Mouse (Mus musculus) ovary, postnatal 14 days (tissue): ENCODE results near the gene Aamp.

Source experiments
- DNase-seq: peaks from one replicate; pipeline ENCODE4 v3.0.0; 2022; ENCODE audit warnings: low spot score

Gene Aamp

DNA sequence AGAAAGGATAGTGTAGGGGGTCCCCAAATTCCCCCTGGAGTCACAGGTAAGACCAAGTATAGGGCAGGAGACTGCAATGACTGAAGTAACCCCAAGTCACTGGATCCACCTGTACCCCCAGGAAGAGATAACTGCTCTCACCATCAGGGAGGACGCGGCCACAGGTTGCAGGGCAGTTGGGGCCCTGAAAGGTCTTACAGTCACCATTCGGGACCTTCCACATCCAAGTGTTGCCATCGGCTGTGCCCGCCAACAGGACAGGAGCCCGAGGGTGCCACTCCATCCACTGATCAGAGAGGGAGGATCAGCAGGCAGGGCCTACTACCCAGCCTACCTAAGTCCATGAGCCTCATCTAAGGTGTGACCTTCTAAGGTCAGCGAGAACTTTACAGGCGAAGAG, 2.7 kb downstream of the Aamp start:
- DNase-seq, result no peak

DNA sequence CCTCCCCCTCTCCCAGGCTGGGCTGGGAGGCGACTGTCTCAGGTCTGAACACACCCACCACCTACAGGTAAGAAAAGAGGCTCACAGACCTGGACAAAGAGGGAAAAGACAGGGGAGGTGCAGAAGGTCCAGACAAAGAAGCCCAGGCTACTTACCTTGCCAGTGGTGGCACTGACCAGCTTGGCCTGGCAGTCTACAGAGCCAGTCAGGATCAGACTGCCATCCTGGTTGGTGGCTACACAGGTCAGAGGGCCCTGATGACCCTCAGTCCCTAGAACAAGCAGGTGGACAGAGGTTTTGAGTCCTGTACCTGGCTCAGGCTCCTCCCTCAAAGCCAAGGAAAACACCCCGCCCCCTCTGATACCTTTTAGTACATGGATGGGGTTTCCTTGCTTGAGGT, 3.2 kb downstream of the Aamp start:
- no peak for DNase-seq

DNA sequence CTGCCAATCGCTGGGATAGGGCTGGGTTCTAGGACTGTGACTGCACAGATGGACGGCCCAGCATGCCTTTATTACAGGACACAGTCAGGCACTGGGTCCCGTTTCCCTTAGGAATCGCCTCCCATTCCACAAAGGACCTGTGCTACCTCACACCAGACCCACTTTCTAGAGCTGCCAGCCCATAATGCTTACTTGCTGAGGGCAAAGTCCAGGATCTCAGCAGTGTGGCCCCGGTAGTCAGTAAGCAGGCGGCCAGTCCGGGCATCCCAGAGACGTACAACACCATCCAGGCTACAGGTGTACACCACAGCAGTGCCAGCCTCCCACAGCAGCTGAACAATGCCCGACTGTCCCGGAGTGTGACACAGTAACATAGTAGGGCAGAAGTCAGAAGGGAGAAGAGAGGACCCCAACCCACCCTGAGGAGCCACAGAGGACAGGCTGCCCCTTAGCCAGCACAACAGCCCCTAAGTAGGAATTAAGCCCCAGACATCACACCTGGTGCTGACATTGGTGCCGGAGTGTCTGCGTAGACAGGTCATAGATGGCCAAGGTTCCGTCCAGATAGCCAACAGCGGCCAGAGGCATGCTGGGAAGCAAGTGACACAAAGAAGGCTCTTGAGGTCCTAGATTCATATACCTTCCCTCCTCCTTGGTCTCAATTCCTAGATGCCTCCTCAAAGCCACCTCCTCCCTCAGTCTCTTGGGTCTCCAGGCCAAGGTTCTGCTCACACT, 3.8 kb downstream of the Aamp start:
- no peak for DNase-seq

DNA sequence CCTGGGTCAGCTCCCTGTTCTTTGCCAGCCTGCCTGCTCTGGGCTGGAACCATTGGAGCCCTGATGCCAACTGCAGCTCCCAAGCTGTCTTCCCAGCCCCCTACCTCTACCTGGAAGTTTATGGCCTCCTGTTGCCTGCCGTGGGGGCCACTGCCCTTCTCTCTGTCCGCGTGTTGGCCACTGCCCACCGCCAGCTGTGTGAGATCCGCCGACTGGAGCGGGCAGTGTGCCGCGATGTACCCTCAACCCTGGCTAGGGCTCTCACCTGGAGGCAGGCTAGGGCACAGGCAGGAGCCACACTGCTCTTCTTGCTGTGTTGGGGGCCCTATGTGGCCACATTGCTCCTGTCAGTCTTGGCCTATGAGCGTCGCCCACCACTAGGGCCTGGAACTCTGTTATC, 5.5 kb downstream of the Aamp start:
- no peak for DNase-seq

DNA sequence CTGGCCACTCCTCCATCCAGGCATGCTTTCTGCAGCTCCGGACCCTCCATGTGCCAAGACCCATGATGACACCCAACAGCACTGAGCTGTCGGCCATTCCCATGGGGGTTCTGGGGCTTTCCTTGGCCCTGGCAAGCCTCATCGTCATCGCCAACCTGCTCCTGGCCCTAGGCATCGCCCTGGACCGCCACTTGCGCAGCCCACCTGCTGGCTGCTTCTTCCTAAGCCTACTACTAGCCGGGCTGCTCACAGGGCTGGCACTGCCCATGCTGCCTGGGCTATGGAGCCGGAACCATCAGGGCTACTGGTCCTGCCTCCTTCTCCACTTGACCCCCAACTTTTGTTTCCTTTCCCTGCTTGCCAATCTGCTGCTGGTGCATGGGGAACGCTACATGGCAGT, 6.0 kb downstream of the Aamp start, which contains the start of gene Gpbar1:
Gene Gpbar1 (plus strand): TSS at position 13 of the 400 bp plus-strand sequence.
- DNase-seq, result no peak

DNA sequence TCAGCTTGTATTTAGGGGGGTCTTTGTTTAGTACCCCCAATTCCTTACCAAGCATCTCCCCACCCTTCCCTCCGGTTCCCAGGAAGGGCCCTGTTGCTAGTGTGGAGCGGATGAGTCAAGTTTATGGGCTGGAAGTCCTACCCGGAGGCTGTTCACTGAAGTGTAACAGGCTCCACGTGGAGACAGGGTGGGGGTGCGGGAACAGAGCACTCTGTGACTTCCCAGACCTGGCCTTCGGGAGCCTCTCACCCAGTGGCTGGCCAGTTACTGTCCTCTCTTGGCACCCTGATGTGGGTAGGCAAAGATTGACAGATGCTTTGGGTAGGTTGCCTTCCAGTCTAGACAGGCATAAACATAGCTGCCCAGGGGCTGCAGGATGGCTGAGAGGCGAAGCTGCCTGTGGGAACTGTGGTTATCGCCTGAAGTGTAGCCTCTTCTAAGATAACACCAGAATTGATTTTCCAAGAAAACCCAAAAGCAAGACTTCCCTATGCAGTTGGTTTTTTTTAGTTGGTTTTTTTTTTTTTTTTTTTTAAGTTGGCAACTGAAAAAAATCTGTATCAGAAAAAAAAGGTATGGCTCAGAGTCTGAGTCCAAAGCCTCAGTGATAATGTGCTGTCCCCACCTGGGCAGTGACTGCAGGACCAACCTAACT, 6.5 kb downstream of the Aamp start:
- no peak for DNase-seq

DNA sequence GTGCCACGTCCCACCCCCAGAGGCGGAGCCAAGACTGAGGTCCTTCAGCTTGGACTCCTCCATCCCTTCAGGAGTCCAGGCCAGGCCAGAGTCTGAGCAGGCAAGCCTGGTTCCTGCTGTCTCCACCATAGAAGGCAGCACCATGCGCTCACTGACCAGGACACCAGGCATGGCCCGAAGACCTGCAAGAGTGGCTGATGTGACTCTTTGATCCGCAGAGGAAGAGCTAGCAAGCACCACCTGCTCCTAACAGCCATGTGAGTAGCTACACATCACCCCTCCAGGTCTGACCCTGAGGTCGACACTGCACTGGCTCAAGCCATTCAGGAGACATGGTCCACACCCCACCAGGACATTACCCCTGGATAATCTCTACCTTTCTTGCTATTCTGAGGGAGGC, 7.5 kb downstream of the Aamp start:
- no peak for DNase-seq

DNA sequence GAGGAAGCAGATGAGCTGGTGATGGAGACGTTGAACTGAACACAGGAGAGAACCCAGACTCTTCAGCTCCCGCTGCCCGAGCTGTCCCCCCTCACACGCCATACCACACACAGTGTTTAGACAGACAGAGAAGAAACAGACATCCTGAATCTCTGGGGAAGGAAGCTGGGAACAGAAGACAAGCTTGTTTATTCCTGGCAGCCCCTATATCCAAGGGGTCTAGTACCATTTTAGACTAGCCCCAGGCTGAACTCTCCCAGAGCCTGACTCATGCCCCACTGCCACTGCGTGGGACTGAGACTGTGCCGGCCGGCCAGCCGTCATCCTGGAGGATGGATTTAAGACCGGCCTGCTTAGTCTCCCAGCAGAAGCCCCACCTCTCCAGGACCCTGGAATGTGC, 9.5 kb downstream of the Aamp start:
- DNase-seq, result no peak

DNA sequence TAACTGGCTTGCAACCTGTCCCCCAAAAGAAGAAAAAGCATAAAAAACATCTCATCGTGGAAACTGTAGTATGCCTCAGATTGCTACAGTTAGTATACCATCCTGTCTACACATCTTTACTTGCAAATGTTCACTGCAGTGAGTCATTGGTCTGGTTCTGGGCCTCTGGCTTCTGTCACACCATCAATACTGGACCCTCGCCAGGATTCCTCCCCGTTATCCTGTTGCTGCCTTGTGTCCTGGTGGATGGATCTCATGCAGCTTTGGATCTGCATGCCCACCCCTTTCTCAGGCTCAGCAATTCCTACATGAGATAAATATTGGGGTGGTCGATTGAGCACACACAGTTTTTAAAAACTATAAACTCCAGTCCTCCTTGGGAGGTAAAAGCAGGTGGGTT, 12.9 kb downstream of the Aamp start:
- DNase-seq, result no peak

DNA sequence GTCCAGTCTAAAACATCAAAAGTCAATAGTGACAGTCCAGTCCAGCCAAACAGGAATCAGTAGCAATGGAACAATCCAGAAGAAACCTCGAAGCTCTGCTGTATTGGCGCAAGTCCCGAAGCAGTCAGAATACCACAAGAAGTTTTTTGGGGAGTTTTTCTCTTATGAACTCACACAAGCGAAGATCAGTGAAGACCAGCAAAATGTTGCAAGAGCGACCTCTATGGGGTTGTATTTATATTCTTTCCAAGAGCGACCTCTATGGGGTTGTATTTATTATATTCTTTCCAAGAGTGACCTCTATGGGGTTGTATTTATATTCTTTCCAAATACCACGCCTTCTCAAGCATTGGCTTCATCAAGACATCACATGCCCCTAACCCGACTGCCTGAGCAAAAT, 15.8 kb downstream of the Aamp start:
- no peak for DNase-seq

DNA sequence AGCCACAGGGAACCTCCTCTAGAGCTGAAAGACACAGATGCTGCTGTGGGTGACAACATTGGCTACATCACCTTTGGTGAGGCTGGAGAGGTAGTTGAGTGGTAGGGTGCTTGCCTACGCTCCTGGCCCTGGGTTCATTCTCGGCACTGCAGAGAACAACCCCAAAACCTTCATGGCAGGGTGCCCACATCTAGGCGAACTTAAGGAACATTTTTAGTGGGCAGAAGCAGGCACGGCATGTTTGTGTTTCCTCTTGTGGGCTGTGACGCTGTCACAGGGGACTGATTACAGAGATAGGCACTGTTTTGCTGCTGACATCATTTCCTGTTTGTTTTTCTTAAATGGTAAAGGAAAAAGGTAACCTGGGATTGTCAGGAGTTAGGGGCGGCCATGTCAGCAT, 22.0 kb downstream of the Aamp start:
- DNase-seq, result no peak

DNA sequence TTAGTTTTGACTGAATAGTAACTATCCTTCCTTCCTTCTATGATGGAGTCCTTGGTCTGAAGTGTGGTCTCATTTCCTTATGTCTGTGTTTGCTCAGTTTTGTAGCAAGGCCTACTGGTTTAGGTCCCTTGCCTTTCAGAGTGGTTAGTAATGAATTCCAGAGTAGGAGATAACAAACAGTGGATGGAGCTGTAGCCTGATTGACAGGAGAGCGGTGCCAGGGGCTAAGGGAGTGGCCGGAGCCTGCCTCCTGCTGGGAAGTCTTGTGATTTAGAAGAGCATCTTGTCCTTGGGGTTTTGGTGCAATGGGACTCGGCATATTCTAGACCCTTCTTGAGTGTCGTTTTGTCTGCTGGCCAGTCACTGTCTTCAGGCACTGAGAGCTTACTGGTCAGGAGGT, 27.8 kb downstream of the Aamp start:
- no peak for DNase-seq

DNA sequence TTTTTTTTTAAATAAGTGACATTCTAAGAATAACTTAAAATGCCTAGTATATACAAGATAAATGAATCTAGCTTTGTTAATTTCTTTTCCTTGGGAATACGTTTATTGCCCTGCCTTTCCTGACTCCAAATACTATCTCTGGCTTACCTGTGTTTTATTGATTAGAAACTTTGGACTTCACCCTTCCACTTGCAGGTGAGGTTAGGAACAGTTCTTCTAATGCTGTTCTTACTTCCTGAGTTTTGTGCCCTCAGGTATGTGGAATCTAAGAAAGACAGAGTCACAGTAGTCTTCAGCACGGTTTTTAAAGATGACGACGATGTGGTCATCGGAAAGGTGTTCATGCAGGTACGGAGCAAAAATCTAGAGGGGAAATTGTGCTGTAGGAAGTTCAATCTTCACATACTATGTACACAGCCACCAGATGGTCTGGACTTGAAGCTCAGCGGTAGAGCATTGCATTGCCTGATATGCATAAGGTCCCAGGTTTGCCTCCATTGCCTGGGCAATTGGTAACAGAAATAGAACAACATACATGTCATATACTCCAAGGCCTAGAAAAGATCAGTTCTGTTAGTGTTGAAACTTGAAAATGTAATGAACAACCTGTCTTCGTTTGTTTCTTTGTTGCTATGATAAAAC, 28.7 kb downstream of the Aamp start:
- no peak for DNase-seq

DNA sequence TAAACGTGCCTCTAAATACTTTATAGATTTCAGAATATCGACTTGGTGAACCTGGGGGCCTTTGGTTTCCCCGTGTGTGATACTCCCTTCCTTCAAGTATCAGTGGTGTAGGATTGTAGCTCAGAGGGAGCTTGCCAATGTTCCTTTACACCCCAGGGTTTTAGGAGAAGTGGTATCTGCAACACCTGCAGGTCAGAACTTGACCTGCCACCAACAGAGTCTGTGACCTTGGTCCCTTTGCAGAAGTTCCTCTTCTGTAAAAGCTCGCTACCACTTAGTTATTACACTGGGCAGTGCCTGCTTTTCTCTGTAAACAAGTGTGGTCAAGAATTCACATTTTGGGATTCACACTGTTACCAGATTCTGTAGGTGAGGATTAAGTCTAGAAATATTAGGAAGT, 34.4 kb downstream of the Aamp start:
- DNase-seq, result no peak

DNA sequence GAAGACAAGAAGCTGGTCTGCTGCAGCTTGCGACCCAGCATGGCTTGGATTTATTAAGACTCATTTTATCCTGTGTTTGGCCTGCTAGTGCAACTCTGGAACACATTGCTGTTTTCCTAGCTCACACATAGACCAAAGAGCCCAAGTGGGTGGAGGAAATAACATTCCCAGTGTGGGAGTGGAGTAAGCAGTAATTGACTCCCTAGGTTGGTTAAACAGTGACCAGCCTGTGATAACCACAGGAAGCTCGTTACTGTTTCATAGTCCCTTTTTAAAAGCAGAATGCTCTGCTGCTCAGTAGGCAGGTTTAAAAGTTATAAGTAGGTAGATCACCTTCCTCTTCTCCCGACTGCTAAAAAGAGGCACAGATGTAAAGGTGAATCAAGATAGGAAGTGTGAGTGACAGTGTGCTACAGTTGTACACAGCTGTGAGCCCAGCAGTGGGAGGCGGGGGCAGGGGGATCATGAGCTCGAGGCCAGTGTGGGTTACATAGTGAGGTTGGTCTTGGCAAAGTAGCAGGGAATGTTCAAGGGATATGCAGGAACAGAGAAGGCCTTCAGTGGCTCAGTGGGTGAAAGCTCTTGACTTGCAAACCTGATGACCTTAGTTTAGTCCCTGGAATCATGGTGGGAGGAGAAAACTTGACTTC, 35.1 kb downstream of the Aamp start:
- DNase-seq, result no peak

DNA sequence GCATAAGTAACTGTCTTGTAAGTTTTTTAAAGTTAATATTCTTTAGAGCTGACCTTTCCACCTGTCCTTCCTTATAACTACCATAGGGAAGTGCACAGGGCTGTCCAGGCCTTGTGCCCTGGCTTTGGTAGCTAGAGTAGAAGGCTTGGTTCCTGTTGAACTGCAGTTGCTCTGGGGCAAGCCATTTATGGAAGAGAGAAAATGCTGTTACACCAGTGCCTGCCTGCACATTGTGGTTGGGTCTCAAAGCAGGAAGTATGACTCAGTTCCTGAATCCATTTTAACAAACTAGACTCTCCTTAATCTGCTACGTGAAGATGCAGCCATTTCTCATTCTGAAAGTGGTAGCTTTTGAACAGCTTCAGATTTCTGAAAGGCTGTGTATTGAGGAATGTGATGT, 35.7 kb downstream of the Aamp start:
- DNase-seq, result no peak

DNA sequence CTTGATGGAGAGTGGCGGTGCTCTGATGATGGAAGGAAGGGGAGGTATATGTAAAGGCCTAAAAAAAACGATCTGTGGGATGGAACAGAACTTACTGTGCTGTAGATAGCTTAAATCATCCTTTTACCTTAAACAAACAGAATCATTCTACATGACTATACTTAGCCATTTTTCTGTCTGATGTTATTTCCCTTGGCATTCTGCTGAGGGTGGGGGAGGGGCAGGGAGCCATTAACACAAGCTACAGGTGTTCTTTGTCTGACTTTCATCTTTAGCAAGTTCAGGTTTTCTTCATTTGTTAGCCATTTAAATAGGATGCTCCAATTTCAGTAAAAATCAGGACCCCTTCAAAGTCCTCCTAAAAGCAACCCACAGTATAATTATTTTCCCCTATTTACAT, 39.0 kb downstream of the Aamp start:
- DNase-seq, result no peak

DNA sequence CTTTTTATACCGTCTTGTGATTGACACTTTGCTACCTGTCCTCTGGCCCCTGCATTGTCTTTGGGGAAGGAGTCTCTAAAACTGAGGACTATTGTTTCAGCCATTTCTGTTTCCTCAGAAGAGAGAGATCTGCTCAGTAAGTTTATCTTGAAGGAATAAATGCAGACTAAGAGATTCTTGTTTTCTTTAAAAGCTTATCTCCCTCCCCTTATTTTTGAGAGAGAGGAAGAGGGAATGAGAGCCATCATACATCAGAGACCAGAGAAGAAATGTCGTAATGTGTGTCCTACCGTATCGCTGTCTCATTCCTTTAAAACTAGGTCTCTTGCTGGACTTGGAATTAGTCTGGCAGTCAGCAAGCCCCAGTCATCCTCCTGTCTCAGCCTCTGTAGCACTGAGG, 43.7 kb downstream of the Aamp start:
- no peak for DNase-seq

DNA sequence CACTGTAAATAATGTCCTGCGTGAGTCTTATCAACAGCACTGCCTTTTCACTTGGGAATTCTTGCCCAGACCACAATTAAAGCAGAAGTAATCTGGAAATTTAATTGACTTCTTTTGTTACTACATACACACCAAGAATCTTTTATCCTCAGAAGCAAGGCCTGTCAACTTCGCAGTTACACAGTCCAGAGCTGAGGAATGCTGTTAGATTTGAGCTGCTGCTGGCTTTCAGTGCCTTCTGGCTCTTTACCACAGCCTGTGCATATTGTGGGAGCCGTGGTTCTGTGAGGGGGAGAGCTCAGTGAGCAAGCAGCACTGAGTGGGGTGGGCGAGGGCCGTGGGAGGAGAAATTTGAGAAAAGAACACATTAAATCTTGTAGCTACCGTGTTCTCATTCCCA, 44.2 kb downstream of the Aamp start:
- no peak for DNase-seq

DNA sequence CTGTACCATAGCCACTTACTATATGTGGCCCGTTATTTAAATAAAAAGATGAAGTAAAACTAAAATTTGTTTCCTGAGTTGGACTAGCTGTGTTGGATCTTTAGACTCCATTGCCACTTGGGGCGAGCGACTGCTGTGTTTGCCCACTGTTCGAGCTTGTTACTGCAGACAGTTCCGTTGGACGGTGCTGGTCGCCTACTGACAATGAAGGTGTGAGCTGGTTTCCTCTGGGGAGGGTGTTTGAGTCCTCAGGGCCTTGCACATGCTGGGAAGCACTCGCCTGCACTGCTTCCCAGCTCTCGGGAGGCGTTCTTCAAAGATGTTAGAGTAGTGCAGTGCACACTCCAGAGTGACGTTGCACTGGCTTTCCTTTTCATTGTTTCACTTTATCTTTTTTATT, 44.9 kb downstream of the Aamp start:
- no peak for DNase-seq

DNA sequence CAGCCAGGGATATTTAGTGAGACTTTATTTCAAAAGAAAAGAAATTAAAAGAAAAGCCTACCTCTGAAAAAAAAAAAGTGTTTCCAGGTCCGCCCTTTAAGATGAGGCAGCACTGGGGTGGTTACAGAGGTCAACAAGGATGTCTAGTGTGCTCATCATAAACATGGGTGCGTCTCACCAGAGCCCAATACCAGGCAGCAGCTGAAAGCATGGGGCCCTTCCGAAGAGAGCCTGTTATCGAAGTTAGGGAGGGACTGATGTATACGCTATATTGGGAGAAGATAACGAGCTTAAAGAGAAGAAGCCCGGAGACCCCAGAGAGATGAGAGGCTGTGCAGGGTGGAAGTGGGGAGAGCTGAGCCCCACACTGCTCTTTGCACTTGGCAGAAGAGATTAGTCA, 45.4 kb downstream of the Aamp start:
- no peak for DNase-seq

DNA sequence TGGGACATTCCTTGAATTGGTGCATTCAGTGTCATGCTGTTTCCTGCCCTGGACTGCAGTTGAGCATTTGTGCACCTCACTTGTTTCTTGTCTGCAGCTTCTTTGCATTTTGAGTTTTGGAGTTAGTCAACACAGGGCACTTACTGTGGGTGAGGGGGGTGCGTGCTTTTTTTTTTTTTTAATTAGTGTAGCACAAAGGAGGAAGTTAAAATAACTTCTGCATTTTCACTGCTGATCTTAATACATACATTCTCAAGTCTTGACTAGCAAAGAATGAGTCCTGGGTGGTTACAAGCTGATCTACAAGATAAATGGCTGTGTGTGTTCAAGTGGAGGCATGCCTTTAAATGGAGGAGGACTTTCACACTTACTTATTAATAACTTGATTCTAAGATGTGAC, 46.4 kb downstream of the Aamp start:
- DNase-seq, result no peak

DNA sequence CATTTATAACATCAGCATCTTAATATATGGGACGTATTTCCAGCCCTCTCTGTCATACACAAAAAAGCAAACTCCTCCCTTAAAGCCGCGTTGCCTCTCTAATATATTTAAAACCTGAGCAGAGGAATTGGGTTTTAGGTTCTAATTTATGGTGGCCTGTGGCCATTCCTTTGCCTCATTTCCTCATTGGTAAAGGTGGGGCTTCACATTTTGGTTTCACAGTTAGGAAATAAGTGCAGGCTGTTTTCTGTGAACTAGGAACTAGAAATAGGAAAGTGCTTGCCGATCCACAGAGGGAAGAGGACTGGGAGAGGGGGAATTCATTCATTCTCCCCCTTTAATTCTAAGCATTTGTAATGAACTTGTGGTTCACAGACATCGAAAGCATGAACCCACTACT, 46.9 kb downstream of the Aamp start:
- no peak for DNase-seq
